Mouse (Mus musculus): Measurements from ENCODE around the gene Trp53i11.

Gene Trp53i11

GRCm38 (mm10) chr2:93172460-93172859, 14.9 kb upstream of the Trp53i11 start:
- no peak for DNase-seq

GRCm38 (mm10) chr2:93174159-93174558, 13.2 kb upstream of the Trp53i11 start:
- DNase-seq: no peak

GRCm38 (mm10) chr2:93175278-93175677, 12.1 kb upstream of the Trp53i11 start:
- no peak for DNase-seq

GRCm38 (mm10) chr2:93175721-93176120, 11.6 kb upstream of the Trp53i11 start:
- DNase-seq: no peak

GRCm38 (mm10) chr2:93176193-93176798, 11.1 kb upstream of the Trp53i11 start:
- DNase-seq: no peak

GRCm38 (mm10) chr2:93176871-93177667, 10.3 kb upstream of the Trp53i11 start:
- no peak for DNase-seq

- DNase-seq: no peak
Measured at GRCm38 (mm10) chr2:93177668-93178312, 9.6 kb upstream of the Trp53i11 start.

GRCm38 (mm10) chr2:93178313-93178677, 9.1 kb upstream of the Trp53i11 start:
- DNase-seq: no peak

- no peak for DNase-seq
Measured at GRCm38 (mm10) chr2:93179603-93180002, 7.7 kb upstream of the Trp53i11 start.

GRCm38 (mm10) chr2:93180077-93180844, 7.1 kb upstream of the Trp53i11 start:
- DNase-seq: peak; percentile 66 to 67

GRCm38 (mm10) chr2:93182859-93183258, 4.5 kb upstream of the Trp53i11 start:
- DNase-seq: no peak

GRCm38 (mm10) chr2:93188020-93188760, 842 bp downstream of the Trp53i11 start:
- peak; percentile 60 to 66 for DNase-seq

GRCm38 (mm10) chr2:93188761-93189458, 1.6 kb downstream of the Trp53i11 start:
- DNase-seq: peak; percentile 62 to 63

GRCm38 (mm10) chr2:93190771-93191487, 3.6 kb downstream of the Trp53i11 start:
- DNase-seq: peak; percentile 67 to 69

- DNase-seq: peak in 1 of 2 experiments; percentile 48
Measured at GRCm38 (mm10) chr2:93191488-93192181, 4.3 kb downstream of the Trp53i11 start.

GRCm38 (mm10) chr2:93192182-93192560, 4.8 kb downstream of the Trp53i11 start:
- peak; percentile 61 to 64 for DNase-seq

- DNase-seq: peak; percentile 87 to 90
Measured at GRCm38 (mm10) chr2:93192671-93193080, 5.3 kb downstream of the Trp53i11 start.

- DNase-seq: no peak
Measured at GRCm38 (mm10) chr2:93193806-93194205, 6.5 kb downstream of the Trp53i11 start.

- DNase-seq: peak; percentile 96 to 97
Measured at GRCm38 (mm10) chr2:93198846-93199245, 11.5 kb downstream of the Trp53i11 start.

GRCm38 (mm10) chr2:93199531-93199974, 12.2 kb downstream of the Trp53i11 start:
- peak; percentile 79 to 81 for DNase-seq
